Mouse (Mus musculus): ENCODE measurements around the gene Smap2. TPM values are rescaled to one million over a fixed set of nuclear protein-coding genes. Genes with fewer than 3 reads are reported as not detected.

Smap2 gene
- 16.9 and 19.3 TPM in 2 replicates for polyA plus RNA-seq (2012; rRNA removed)

DNA sequence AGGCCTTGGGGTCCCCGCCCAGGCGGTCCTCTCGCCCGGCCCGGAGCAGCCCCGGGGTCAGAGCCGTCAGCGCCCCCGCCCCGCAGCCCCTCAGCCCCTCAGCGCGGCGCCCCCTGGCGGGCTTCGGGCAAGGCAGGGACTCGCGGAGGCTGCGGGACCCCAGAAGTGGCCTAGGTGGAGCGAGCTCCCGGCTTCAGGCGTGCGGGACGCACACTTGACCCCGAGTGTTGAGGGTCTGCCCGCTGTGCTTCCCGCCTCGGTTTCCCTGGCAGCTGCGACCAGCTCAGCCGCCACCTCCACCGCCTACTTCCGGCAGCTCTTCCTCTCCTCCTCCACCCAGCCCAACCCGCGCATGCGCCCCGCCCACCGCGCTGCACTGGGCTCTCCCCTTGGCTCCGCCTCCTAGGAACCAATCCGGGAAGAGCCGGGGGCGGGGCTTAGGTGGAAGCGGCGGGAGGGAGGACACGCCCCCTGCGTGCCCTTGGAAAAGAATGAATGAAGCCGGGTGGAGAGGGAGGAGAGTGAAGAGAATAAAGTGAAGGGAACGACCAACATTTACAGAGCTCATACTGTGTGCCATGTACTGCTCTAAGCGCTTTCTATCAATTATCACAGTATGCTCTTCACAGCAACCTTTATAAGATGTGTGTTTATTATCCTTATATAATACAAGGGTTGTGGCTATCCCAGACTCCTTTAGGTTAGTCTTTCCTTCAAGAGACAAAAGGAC lies at the start of gene Smap2:
Gene Smap2, minus strand, starts transcription at position 320 of the 730 bp plus-strand sequence.

DNA sequence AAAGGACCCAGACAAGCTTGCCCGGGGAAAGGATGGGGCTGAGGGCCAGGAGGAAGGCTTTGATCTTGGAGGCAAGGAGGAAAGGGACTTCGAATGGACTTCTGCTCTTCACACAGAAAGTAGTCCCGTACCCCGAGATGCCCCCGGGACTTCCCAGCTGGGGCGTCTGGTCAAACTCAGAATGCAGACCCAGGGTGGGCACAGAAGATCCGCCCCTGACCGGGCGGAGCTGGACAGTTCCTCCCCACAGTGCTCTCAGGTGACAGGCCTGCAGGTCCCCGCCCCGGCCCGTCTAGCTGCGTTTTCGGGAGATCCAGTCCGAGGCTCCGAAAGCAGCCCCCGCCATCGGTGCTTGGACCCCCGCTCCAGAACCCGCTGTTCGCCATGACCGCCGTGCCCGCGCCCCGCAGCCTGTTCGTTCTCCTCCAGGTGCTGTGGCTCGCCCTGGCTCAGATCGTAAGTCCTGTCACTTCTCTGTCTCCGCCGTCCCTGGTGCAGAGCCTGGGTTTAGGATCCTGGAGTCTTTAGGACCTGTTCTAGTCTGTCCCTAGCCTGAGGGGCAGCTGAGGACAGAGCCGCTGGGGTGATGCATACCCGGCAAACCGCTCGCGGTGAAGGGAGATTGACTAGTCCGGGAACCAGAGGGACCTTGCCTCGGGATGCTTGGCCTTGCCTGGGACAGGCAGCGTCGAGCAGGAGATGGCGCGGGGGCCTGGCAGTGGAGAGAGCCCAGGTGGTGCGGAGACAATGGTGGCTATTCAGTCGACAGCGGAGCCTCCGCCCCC lies 22.5 kb upstream of the Smap2 start, which contains the start of gene Col9a2:
Gene Col9a2, plus strand, starts transcription at position 55 of the 785 bp plus-strand sequence.

DNA sequence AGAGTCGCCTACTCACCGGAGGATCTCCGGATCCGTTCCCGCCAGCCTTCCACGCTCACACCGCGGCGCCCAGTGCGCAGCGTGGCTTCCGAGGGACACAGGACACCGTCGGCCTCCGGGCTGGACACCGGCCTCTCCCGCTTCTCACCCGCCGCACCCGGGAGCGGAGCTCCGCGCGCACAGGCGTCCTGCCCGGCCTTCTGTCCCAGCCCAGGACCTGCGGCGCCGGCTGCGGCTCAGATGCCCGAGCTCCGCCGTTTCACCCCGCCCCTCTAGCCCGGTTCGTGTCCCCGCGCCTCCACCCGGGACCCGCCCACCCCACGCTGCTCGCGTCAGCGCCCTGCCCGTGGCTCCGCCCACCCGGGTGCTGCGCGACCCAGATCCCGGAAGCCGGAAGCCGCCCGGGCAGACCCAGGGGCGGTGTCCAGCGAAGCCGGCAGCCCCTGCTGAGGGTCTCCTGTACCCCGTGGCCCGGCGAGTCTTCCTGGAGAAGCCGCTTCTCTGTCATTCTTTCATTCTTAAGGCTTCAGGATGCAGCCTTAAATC lies 65.5 kb downstream of the Smap2 start, which contains the start of gene Zfp69:
Gene Zfp69, minus strand, starts transcription at position 272 of the 546 bp plus-strand sequence.

DNA sequence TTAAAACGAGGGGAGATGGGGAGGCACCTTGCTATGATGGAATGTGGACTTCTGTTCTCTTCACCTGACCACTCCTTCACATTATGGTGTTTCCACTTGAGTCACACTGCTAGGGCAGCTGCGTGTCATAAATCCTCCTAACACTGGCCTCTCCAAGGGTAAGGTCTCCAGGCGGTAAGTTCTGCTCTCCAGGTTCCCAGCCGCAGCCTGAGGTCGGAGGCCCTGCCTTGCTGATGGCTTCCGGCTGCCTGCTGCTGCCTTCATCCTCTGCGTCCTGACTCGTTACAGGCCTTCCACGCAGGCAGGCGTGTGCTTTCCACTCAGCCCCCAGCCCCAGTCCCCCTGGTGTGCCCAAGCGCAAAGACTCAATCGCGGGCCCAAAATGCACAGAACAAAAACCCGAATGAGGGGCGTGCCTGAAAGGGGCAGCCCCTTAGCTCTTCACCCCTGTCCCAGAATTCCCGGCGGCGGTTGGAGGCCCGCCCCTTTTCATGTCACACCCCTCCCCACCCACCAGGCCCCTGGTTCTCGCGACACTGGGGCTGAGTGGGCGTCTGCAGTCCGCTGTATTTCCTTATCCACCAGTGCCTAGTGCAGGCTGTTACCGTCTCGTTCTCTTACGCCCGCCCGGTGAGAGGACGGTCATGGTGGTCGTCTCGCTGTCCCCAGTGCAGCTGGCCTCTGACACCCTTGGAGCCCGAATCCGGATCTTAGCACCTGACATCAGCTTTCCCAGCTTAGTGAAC lies 92.3 kb downstream of the Smap2 start, which contains the start of gene Exo5:
Gene Exo5, minus strand, starts transcription at position 464 of the 746 bp plus-strand sequence.

Other genes with a start within 250 kb of the Smap2 start
- 245 and 406 TPM in 2 replicates for gene Nfyc, start 185.7 kb downstream of the Smap2 start, polyA plus RNA-seq (2012; rRNA removed)
- 2.0 and 2.1 TPM in 2 replicates for gene Rims3, start 162.4 kb downstream of the Smap2 start, polyA plus RNA-seq (2012; rRNA removed)
- 4.5 and 4.9 TPM in 2 replicates for gene Exo5, start 92.2 kb downstream of the Smap2 start, polyA plus RNA-seq (2012; rRNA removed)
- gene Zfp69, start 65.5 kb downstream of the Smap2 start, polyA plus RNA-seq (2012; rRNA removed): 2.3 and 2.5 TPM in 2 replicates
- gene Col9a2, start 22.1 kb upstream of the Smap2 start, polyA plus RNA-seq (2012; rRNA removed): 14.1 and 16.5 TPM in 2 replicates
- gene Zmpste24, start 81.0 kb upstream of the Smap2 start, polyA plus RNA-seq (2012; rRNA removed): 25.9 and 27.0 TPM in 2 replicates
- gene Tmco2, start 92.0 kb upstream of the Smap2 start, polyA plus RNA-seq (2012; rRNA removed): not detected in 2 replicates
- 3.1 and 3.6 TPM in 2 replicates for gene Rlf, start 197.8 kb upstream of the Smap2 start, polyA plus RNA-seq (2012; rRNA removed)